ENCODE assay signal across 8 mouse cellular contexts in the genomic region with DNA sequence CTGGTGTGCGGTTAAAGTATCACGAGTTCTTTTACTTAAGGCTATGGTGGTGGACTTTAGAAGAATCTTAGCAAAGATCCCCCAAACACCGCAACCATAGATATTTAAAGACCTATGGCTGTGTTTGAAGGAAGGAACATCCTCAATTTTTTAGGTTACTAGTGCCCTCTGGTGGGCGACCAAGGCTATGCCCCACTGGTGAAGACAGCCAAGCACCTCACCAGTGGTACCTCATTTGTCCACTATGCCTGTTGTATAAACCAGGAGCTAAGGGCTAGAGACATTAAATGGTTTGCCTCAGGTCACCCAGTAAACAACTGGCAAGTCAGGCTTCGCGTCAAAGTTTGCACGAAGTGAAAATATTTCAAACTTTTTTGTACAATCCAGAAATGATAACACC. TPM values are rescaled to one million over a fixed set of nuclear protein-coding genes. Genes with fewer than 3 reads are reported as not detected.
DNase-seq lines count a peak whose midpoint lies in the region; ATAC-seq lines count a peak whose summit lies in the region.

No protein-coding gene starts in this region.

- H3K4me1 ChIP-seq in forebrain, embryonic 10.5 days, result no peaks in the 10 kb centered on the region
- H3K4me1 ChIP-seq in hindbrain, embryonic 15.5 days (replicated peaks), result 0 out of 2 replicates have a peak, but pooled peaks cover 2% of the 10 kb centered on the region
- no peaks in the 10 kb centered on the region for H3K4me1 ChIP-seq in midbrain, embryonic 15.5 days

- no peaks in the 10 kb centered on the region for H3K9me3 ChIP-seq in forebrain, embryonic 10.5 days
- H3K9me3 ChIP-seq in hindbrain, embryonic 15.5 days, result no peaks in the 10 kb centered on the region
- H3K9me3 ChIP-seq in midbrain, embryonic 15.5 days, result no peaks in the 10 kb centered on the region

- H3K4me3 ChIP-seq in forebrain, embryonic 10.5 days, result no peak overlapping the region
- H3K4me3 ChIP-seq in hindbrain, embryonic 15.5 days, result no peak overlapping the region
- no peak overlapping the region for H3K4me3 ChIP-seq in midbrain, embryonic 15.5 days

- H3K36me3 ChIP-seq in forebrain, embryonic 10.5 days (replicated peaks), result peaks cover 85% of the 10 kb centered on the region
- H3K36me3 ChIP-seq in hindbrain, embryonic 15.5 days, result peaks cover 21% of the 10 kb centered on the region
- peaks cover 8% of the 10 kb centered on the region; the same call in 1 of the 2 replicates for H3K36me3 ChIP-seq in midbrain, embryonic 15.5 days (replicated peaks)

- 62% methylated on average over 7 of the region's 7 CpGs for WGBS in forebrain, embryonic 10.5 days
- 63% methylated on average over 7 of the region's 7 CpGs for WGBS in hindbrain, embryonic 15.5 days
- 64% methylated on average over 7 of the region's 7 CpGs for WGBS in midbrain, embryonic 15.5 days

- ATAC-seq in hindbrain, embryonic 15.5 days (ENCODE audit: low FRiP score, low read depth), result peak; percentile 79
- peak; percentile 79 for ATAC-seq in midbrain, embryonic 15.5 days (replicated peaks)

- H3K27me3 ChIP-seq in forebrain, embryonic 10.5 days (ENCODE audit: poor library complexity, severe bottlenecking), result no peaks in the 10 kb centered on the region
- no peaks in the 10 kb centered on the region for H3K27me3 ChIP-seq in hindbrain, embryonic 15.5 days
- H3K27me3 ChIP-seq in midbrain, embryonic 15.5 days (replicated peaks), result no peaks in the 10 kb centered on the region

- DNase-seq in urinary bladder, postnatal 14 days (ENCODE audit: low spot score), result peak; percentile 48
- no peak for DNase-seq in urinary bladder, adult 18-20 months (ENCODE audit: low spot score in 2 of 2)
- DNase-seq in c-Kit-positive CD71-positive TER-119-negative erythroid progenitor cells, embryonic 14.5 days (ENCODE audit: low read depth), result peak; percentile 29
- peak; percentile 62 for DNase-seq in forebrain, embryonic 10.5 days (ENCODE audit: extremely low spot score, low spot score)
- peak; percentile 63 to 74 for DNase-seq in left cerebral cortex, adult 18-20 months (ENCODE audit: low spot score in 2 of 2)
- peak; percentile 55 to 73 for DNase-seq in spleen, postnatal 4 days (ENCODE audit: low spot score in 2 of 2)

- no peak overlapping the region for H3K4me2 ChIP-seq in hindbrain, embryonic 15.5 days
- no peak overlapping the region for H3K4me2 ChIP-seq in midbrain, embryonic 15.5 days

- H3K27ac ChIP-seq in forebrain, embryonic 10.5 days, result no peak overlapping the region
- H3K27ac ChIP-seq in hindbrain, embryonic 15.5 days (replicated peaks), result no peak overlapping the region
- no peak overlapping the region for H3K27ac ChIP-seq in midbrain, embryonic 15.5 days

- no peak overlapping the region for H3K9ac ChIP-seq in hindbrain, embryonic 15.5 days
- H3K9ac ChIP-seq in midbrain, embryonic 15.5 days, result no peak overlapping the region

RNA-seq across cellular contexts. Expression of gene Mdm4, which starts 47.6 kb away (rescaled TPM):
- polyA plus RNA-seq in forebrain, embryonic 10.5 days (2016; fragmentation: Nextera tagmentation; extraction: Ambion mirVana), result 38.5 and 38.8 TPM in 2 replicates
- polyA plus RNA-seq in hindbrain, embryonic 15.5 days (2015; fragmentation: Nextera tagmentation; extraction: Ambion mirVana), result 35.9 and 36.8 TPM in 2 replicates
- 10 to 100 TPM; 76.8 to 77.9 TPM for total RNA-seq in left cerebral cortex, adult 18-20 months (2021)
- polyA plus RNA-seq in midbrain, embryonic 15.5 days (2015; fragmentation: Nextera tagmentation; extraction: Ambion mirVana), result 44.3 and 45.4 TPM in 2 replicates

Comparison
In these comparisons a context has a peak if more than half of its experiments do, and no peak if none do; other contexts are left out.
1. DNase-seq: peak in urinary bladder, postnatal 14 days (single experiment), c-Kit-positive CD71-positive TER-119-negative erythroid progenitor cells, embryonic 14.5 days (single experiment), forebrain, embryonic 10.5 days (single experiment), left cerebral cortex, adult 18-20 months (2 of 2) and spleen, postnatal 4 days (2 of 2); none in urinary bladder, adult 18-20 months (0 of 2).